Comparison of ENCODE assay signal across 15 mouse cellular contexts in genomic region chr17:11960492-11960891, GRCm38 (mm10).
"Had no signal": no experiment of that assay in that cellular context is flagged by ENCODE, and none has a peak within 500 bp of the region (broad histone marks: within the 10 kb centered on the region; RNA-seq: fewer than 3 reads in every experiment).

No protein-coding gene starts in this region.

- H3K36me3 ChIP-seq: neural tube, embryonic 15.5 days; stomach, embryonic 15.5 days had no signal

- H3K27ac ChIP-seq: neural tube, embryonic 15.5 days; stomach, embryonic 15.5 days; stomach, postnatal 0 days had no signal

- H3K27me3 ChIP-seq: neural tube, embryonic 15.5 days; stomach, embryonic 15.5 days had no signal

- DNase-seq: retina, postnatal 1 day; right cerebral cortex, adult 18-20 months; right cerebral cortex, postnatal 14 days; right cerebral cortex, postnatal 25 days; right cerebral cortex, postnatal 4 days; spleen, adult 18-20 months; thymus, adult 18-20 months; thymus, adult 2 months; thymus, postnatal 14 days; thymus, postnatal 25 days; thymus, postnatal 36 days; thymus, postnatal 4 days had no signal

- H3K9ac ChIP-seq: neural tube, embryonic 15.5 days; stomach, embryonic 15.5 days had no signal

- H3K9me3 ChIP-seq: neural tube, embryonic 15.5 days; stomach, embryonic 15.5 days had no signal

- H3K4me3 ChIP-seq: neural tube, embryonic 15.5 days; stomach, embryonic 15.5 days had no signal

- H3K4me2 ChIP-seq: neural tube, embryonic 15.5 days; stomach, embryonic 15.5 days had no signal
